Mouse (Mus musculus) lung, postnatal 25 days (tissue): ENCODE data around the gene Gria3.
A peak's percentile ranks its signal among the peaks of the same experiment; 100 is the strongest.

Source experiments
- DNase-seq: peaks from one replicate; pipeline ENCODE4 v3.0.0; 2022; ENCODE audit warnings: low spot score

Gria3 gene

DNA sequence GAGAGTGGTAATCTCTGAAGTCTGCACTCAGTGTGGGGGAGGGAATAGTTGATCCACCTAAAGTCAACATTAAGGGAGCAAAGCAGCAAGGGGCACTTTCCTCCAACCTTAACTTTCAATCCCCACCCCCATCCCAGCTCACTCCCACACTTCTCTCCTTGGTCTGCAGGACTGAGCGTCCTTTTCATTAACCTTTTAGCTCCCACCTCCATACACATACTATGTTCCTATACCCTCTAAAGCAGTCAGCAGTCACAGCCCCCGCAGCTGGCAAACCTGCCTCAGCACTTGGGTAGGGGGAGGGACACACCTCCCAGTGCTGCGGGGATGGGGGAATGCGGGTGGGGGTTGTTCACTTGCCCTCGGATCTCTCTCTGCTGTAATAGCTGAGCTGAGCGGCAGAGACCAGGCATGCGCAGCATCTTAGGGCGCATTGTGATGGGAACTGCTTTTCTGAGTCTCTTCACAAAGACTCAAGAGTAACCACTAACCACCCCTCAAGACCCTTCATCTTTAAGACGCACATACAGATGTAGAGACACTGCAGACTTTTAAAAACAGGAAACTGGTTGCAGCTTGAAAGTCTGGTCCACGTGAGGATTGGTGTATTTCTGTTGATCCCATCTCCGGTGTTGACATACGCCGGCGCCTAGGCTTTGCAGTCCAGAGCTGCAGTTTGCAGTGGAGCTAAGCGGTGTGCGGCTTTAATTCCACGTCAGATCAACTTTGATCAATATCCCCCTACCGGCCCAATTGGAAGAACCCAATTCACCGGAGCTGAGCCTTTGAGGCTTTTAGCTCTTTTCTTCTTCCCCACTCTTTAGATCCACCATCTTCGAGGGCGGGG lies at the start of gene Gria3:
Gene Gria3, plus strand, starts transcription at position 797 of the 847 bp plus-strand sequence.
- DNase-seq: no peak

DNA sequence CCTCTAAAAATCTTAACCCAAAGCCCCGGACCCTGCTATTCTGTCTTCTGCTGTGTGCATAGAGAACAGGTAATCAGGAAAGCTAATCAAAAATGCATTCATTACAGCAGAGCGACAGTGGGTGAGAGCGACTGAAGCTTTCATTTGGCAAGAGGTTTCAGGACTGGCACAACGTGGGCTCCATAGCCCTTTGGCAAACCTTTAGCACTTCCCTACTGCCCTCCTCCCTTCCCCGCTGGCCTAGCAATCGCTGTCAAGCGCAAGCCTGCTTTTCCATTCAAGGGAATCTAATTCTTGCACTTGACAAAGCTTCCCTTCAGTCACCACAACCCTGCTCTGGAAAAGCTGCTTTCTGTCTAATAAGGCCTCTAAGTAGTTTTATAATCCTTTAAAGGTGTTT lies 13.6 kb upstream of the Gria3 start:
- no peak for DNase-seq

DNA sequence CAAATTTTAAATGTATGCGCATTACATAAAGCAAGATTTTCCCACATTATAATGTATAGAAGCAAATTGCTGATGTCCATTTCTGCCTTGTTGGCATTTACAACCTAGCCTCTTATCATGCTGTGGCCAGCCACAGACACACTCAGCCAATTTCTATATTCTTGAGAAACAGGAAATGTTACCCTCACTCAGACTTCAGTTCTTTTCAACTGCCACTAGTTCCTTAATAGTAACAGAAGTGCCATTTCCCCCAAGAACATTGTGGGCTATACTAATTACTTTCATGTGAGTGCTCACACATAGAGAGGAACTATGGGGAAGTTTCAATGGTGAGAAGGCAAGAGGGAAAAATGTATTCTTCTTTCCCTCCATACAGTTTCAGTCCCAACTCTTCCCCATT lies 11.6 kb upstream of the Gria3 start:
- DNase-seq: no peak

DNA sequence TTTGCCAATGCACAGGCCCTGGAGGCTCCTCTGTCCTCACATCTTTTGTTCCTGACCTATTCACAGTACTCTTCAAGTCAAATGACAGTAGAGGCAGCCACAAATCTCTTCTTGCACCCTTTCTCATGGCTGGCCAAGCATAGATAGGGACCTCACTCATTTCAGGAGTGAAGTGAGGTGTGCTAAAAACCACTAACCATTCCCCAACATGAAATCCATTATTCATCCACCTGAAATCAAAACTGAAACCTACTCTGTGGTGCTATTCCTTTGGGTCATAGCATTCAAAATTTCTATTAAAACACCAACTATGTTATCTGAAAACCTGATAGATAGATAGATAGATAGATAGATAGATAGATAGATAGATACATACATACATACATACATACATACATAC lies 2.2 kb upstream of the Gria3 start:
- DNase-seq: no peak

DNA sequence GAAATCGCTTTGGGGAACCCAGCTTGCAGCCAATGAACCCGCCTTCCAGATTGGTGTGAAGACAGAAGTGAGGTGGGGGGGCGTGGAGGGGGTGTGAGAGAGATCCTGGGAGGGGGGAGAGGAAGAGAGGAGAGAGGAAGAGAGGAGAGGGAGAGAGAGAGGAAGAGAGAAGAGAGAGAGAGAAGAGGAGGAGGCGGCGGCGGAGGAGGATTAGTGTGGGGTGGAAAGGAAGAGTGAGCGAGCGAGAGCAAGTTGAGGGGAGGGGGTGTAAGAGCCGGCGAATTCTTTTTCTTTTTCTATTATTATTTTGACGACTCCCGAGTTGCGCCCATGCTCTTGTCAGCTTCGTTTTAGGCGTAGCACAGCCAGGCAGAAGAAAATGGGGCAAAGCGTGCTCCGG lies 532 bp downstream of the Gria3 start:
- DNase-seq: no peak

DNA sequence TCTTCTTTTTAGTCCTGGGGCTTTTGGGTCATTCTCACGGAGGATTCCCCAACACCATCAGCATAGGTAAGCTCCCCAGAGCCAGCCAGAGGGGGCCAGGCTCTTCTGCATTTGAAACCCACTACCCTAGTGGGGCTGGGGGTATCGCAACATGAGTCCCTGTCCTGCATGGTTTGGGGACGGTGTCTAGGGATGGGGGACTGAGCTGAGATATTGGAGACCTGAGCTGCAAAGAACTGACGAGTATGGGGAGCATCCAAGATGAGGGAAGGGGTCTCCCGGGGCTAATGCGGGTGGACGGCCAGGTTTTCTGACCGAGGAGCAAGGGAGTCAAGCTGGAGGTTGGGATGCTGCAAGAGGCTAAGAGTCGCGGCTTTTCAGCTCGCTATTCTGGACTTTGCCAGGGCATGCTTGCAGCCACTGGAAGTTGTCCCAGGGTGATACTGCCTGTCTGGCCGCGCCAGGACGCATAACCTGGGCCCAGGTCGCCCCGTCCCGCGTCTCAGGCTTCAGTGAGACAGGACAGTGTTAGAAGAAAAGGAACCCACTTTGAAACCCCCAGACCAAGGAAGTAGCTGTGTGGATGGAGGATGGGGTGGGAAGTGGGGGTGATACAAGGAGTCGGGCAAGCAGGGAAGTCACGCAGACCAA lies 1.1 kb downstream of the Gria3 start:
- DNase-seq: peak; percentile 5

DNA sequence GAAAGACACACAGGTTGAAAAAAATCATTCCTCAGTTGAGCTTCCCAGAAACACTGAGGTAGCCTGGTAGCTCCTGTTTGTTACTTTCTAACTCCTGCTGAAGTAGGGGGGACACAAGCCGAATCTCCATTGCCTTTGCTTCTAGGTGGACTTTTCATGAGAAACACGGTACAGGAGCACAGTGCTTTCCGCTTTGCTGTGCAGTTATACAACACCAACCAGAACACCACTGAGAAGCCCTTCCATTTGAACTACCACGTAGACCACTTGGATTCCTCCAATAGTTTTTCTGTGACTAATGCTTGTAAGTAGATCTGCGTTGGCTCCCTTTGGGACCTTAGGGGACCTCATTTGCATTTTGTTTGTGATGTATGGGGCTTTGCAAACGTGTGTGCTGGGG lies 2.0 kb downstream of the Gria3 start:
- no peak for DNase-seq

DNA sequence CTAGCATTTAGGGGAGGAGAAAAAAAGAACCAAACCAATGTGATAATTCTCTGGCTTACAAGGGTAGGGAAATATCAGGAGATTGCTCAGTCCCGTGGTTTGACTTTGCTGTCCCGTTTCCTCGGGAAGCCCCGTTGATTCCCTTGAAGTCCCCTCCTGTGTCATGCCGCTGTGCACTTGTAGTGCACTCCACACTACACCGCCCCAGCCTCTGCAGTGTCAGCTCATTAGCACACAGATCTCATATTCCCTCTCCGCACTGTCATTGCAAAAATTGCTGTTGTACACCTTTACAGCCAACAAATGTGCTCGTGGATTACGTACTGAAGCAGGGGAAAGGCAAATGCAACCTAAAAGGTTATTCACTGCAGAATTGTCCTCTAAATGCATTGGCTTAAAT lies 5.6 kb downstream of the Gria3 start:
- no peak for DNase-seq

DNA sequence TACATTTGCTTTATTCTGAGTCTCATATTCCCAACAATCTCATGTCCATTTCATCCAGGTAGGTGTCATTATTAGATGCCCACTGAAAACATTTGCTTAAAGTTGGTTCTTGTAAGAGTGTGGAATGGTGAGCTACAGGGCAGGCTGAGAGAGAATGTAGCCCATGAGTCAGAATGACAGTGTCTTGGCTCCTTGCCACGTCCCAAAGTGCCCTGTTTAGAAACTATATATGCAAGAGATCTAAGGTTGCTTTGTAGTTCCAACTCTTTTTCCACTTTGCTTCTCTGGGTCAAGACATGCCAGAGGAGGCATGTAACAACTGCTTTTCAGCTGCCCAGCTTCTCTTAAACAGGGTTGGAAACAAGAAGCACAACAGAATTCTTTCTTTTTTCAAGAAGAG lies 9.1 kb downstream of the Gria3 start:
- no peak for DNase-seq

DNA sequence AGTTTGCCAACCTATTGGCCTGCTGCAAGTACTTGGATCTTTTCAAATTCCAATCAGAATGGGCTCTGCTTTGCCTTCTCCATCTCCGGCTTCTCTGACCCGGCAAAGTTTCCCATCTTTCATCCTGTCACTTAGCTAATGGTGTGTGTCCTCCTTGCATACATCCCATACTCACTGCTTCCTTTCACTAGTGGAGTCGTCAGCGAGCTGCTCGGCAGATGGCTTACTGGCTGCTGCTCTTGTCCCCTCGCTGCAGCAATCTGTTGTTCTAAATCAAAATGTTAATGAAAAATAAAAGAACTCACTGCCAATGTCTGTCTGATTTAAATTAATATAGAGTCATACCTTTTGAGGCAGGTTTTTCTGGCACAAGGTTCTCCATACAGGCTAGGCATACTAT lies 25.0 kb downstream of the Gria3 start:
- no peak for DNase-seq

DNA sequence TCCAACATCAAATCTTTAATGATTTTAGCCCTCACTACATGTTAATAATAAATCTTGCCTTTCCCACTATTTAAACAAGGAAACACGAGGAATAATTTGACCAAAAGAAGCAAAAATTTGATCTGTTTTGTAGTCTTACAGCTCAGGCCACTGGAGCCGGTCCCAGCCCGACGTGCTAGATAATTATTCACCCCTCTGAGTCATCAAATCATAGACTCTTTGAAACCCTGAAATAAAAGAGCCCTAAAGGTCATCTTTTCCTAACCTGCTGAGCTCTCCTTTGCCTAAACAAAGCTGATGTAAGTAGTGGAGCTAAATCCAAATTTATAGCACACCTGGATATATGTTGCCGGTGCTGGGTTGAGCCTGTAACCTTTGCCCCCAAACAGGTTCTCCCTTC lies 27.4 kb downstream of the Gria3 start:
- DNase-seq: no peak

DNA sequence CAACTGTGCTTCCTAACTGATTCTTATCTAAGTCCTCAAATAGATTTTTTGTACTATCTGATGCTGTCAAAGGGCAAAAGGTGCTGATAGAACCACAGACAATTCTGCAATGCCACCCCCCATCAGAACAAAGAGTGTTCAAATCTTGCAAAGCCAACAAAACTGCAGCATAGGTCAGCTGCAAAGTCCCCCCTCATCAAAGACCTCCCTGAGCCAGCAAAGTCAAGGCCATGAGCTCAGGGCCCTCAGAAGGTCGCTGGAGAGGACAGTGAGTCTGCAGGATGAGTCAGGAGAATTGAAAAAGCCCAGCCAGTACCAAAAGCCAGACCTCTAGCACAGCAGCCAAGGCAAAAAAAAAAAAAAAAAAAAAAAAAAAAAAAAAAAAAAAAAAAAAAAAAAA lies 34.9 kb downstream of the Gria3 start:
- DNase-seq: no peak

DNA sequence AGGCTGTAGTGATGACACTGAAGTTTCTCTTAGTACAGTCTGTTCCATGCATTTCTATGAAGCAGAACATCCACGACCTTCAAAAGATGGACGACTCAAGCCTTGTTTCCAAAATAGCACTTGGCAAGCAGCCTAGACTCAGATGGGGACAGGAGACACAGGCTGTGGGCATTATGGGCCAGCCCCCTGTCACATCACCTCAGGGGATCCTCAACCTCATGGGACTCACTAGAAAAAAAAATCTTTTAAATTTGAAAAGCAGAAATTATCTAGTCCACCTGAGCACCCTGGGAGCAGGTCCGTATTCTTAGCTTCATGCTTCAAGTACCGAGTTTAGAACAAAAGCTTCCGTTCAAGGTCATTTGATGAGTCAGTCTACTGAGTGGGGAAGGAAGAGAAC lies 38.2 kb downstream of the Gria3 start:
- DNase-seq: no peak

DNA sequence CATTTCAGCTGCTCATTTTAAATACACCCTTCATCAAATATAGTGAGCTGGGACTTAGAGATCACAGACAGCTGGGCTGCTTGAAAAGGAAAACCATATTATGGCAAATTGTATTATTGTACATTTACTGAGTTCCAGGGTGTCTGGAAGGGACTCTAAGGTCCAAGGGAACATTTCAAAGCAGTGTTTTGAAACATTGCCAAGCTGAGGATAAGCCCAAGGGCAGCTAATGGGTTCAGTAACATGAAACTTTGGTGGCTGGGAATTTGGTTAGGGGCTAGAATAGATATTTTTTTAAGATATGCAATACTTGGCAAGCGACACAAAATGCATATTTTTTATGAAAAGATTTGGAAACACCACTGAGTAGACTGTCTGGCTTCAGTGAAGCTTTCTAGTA lies 48.2 kb downstream of the Gria3 start:
- DNase-seq: no peak

DNA sequence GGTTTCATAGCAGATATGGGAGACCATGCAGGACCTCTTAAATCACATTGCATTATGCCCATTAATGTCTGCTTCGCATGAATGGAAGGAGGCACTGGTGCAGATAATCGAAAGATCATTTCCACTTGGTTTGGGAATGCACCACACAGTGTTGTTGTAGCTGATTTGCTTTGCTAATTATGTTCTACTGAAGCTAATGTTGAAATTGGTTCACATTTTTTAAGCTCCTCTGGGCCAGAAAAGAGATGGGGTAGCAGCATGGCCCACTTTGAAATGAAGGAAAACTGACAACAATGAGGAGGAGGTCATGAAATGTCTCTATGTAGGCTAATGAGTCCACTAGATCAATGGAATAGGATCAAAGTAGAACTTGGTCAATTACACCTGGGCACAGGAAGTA lies 76.8 kb downstream of the Gria3 start:
- DNase-seq: no peak

DNA sequence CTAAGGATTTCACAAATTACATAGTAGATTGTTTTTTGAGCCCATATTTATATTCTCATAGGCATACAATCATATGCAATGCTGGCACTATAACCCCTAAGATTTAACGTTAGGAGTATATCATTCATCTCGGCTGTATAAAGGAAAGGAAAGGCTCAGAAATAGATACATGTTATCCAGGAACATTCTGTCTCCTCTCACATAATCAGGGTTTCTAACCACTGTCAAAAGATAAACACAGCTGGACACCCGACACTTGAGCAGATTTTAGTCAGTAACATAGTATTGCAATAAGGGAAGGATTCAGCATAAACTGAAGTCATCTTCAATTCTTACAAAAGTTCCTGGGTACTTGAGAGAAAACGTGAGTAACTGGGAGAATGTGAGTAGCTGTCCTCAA lies 95.9 kb downstream of the Gria3 start:
- DNase-seq: peak; percentile 3

DNA sequence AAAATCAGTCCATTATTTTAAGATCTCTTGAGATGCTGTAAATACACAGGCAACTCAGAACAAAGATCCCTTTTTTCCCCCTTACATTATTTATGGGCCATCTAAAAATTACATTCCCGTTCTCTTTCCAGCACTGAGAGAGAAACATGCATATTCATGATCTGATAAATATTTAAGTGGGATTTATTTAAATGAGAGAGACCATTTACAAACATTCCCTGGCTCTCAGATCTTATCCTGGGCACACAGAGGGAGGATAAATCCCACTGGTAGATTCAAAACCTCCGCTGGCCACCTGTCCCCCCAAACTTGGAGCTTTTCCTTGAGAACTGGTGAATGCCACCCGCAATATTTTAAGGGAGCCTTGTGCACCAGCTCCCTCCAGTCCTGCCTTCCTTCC lies 104.7 kb downstream of the Gria3 start:
- DNase-seq: no peak

DNA sequence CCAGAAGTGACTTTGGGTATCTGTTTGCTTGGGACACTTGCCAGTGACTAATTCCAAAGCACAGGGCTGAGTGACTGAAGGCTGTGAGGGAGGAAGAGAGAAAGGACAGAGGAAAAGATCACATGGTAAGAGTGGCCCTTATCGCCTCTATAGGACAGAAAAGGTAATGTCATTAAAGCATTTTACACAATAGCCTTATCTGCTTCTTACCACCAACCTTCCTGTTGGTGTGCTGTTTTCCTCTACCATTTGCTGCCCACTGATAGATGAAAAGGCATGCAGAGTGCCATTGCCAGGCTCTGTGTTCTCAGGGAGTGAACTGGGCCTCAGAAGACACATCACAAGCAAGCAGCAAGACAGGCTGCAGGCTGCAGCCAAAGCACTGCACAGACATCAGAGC lies 107.3 kb downstream of the Gria3 start:
- DNase-seq: no peak

DNA sequence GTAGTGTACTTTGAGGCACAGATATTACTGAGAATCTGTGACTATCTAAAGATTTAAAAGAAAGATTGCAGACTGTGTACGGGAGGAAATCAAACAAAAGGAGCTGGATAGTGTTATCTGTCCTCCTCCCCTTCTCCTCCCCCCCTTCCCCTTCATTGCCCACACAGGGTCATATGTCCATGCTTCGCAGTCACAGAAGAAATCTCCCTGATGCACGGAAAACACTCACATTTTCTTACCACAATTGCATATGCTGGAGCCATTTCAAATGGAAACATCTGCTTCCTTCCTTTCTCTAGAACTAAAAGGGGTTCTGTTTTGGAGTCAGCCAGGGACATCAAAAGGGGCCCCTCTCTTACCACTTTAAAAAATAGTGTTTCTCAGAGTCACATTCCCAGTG lies 114.3 kb downstream of the Gria3 start:
- DNase-seq: no peak

DNA sequence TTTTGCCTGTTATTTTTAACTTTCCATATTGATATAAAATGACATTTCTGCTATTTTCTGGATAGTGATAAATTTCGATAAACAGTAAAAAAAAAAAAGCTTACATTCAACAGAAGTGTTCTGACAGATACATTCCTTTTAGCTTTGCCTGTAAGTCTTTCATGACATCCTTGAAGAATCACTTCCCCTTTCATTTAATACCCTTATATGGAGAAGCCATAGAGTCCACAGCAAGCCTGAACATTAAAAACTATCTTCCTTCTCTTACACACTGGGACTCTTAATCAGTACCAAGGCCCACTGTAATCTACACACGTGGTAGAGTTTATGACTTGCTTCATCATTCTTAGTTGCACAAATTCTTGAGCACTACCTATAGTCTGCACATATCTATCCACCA lies 131.9 kb downstream of the Gria3 start:
- DNase-seq: no peak

DNA sequence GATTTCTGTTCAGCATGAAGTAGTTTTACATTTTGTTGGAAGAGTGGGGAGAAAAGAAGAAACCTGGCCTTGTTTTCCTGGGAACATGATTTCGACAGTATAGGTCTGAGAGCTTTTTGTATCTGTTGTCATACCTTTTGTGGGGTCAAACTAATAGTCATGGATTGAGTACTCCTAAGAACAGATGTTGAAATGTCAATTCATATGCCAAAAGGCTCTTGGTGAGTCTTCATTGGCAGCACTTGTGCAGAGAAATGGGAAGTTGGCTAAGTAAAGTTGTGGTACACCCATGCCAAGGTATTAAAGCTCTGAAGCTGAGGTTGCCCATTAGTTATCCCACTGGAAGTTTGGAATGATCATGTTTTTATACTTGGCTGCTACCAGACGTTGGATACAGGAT lies 135.2 kb downstream of the Gria3 start:
- DNase-seq: no peak

DNA sequence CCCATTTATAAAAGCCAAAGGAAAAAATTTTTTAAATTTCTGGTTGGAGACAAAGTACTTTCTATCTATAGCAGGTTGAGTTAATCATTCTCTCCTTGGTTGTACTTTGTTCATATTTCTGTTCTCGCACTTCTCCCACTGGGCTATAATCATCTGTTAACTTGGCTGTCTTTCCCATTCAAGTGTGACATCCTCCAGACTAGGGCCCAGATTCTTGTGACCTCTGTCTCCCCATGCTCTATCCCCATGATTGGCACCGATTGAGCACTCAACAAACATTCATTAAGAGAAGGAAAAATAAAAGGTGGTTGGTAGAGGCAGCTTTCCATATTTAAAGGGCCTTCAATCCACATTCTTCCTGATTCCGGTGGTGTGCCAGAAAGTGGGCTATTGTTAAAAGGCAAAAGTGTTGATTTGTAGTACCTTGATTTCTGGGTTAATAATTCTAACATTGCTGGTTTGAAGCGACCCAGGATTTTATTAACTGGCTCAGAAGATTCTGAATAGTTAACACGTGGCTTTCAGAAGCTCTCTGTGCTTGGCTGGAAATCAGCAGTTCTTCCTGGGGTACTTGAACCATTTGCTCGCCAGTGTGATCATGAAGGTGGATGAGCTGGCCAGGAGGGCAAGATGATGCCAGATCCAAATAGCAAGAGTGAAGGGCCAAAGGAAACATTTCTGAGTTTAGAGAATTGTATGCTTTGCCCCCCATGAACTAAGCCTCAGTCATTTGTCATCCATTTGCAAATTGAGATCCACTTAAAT lies 161.8 kb downstream of the Gria3 start:
- DNase-seq: no peak

DNA sequence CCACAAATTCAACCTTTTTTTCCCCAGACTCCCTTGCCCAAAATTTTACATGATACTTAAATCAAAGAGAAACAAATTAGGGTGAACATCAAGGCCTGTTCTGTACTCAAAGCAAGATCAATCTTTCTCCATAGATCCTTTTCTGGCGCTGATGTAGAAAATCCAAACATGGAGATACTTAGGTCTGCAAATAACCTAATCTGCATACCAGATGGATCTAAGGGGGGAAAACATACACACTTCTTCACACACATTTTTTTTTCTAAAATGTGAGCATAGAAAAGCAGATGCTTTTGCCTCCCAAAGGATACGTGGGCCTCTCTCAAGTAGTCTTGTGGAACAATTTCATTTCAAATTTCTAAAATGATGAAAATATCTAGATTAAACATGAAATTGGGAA lies 164.2 kb downstream of the Gria3 start:
- no peak for DNase-seq
